Mouse (Mus musculus) ES-Bruce4 (cell line): ENCODE data around the gene Msantd1.
A peak's percentile ranks its signal among the peaks of the same experiment; 100 is the strongest.

Source experiments
- CTCF ChIP-seq: IDR thresholded peaks from one replicate; pipeline ENCODE4 v1.8.1; 2011; ENCODE audit warnings: low read depth, low read length
- EP300 ChIP-seq: IDR thresholded peaks from 2 replicates; pipeline ENCODE4 v1.6.1; 2011; ENCODE audit warnings: low read depth, low read length; ENCODE audit not compliant: insufficient read depth
- POLR2A ChIP-seq: IDR thresholded peaks from one replicate; pipeline ENCODE4 v1.8.1; 2011; ENCODE audit warnings: low read length; ENCODE audit not compliant: insufficient read depth

GRCm38 (mm10) chr5:34968386-34968785 is 60.6 kb downstream of the Msantd1 start:
- TF ChIP-seq POLR2A (no peak), CTCF (no peak), EP300 (0 out of 2 replicates have a peak, but pooled peaks have one; percentile 22)
